Mouse (Mus musculus) c-Kit-negative CD71-positive TER-119-positive erythroid progenitor cells, embryonic 14.5 days (primary cell): ENCODE measurements around the gene Shisa9.

Experiments
- DNase-seq: peaks from one replicate; pipeline ENCODE4 v3.0.0-alpha.2; 2013; ENCODE audit warnings: low read depth, low spot score

Gene Shisa9

GRCm38 (mm10) chr16:12196841-12197240 is 212.9 kb downstream of the Shisa9 start:
- DNase-seq, result no peak

GRCm38 (mm10) chr16:12197611-12198010 is 213.7 kb downstream of the Shisa9 start:
- no peak for DNase-seq

GRCm38 (mm10) chr16:12201216-12201615 is 217.3 kb downstream of the Shisa9 start:
- DNase-seq, result no peak

- no peak for DNase-seq
Observed at GRCm38 (mm10) chr16:12202151-12202550, 218.2 kb downstream of the Shisa9 start.

- DNase-seq, result no peak
Observed at GRCm38 (mm10) chr16:12203055-12203454, 219.1 kb downstream of the Shisa9 start.

GRCm38 (mm10) chr16:12204423-12204822 is 220.5 kb downstream of the Shisa9 start:
- DNase-seq, result no peak

GRCm38 (mm10) chr16:12206421-12206950 is 222.6 kb downstream of the Shisa9 start:
- DNase-seq, result no peak

GRCm38 (mm10) chr16:12206951-12207350 is 223.0 kb downstream of the Shisa9 start:
- DNase-seq, result no peak

GRCm38 (mm10) chr16:12209355-12209754 is 225.4 kb downstream of the Shisa9 start:
- DNase-seq, result no peak

GRCm38 (mm10) chr16:12209819-12210218 is 225.9 kb downstream of the Shisa9 start:
- DNase-seq, result no peak

GRCm38 (mm10) chr16:12214018-12214417 is 230.1 kb downstream of the Shisa9 start:
- DNase-seq, result no peak

- DNase-seq, result no peak
Observed at GRCm38 (mm10) chr16:12217289-12218150, 233.6 kb downstream of the Shisa9 start.

GRCm38 (mm10) chr16:12218151-12218532 is 234.2 kb downstream of the Shisa9 start:
- DNase-seq, result no peak

- DNase-seq, result no peak
Observed at GRCm38 (mm10) chr16:12219821-12220220, 235.9 kb downstream of the Shisa9 start.

- no peak for DNase-seq
Observed at GRCm38 (mm10) chr16:12223537-12223936, 239.6 kb downstream of the Shisa9 start.

GRCm38 (mm10) chr16:12226937-12227336 is 243.0 kb downstream of the Shisa9 start:
- DNase-seq, result no peak

- DNase-seq, result no peak
Observed at GRCm38 (mm10) chr16:12233288-12233687, 249.4 kb downstream of the Shisa9 start.

GRCm38 (mm10) chr16:12234289-12234688 is 250.4 kb downstream of the Shisa9 start:
- no peak for DNase-seq

- no peak for DNase-seq
Observed at GRCm38 (mm10) chr16:12238611-12239010, 254.7 kb downstream of the Shisa9 start.

- DNase-seq, result no peak
Observed at GRCm38 (mm10) chr16:12259361-12259760, 275.4 kb downstream of the Shisa9 start.

- no peak for DNase-seq
Observed at GRCm38 (mm10) chr16:12265828-12266227, 281.9 kb downstream of the Shisa9 start.

GRCm38 (mm10) chr16:12300523-12300922 is 316.6 kb downstream of the Shisa9 start:
- no peak for DNase-seq

- DNase-seq, result no peak
Observed at GRCm38 (mm10) chr16:12303420-12303819, 319.5 kb downstream of the Shisa9 start.
